Mouse (Mus musculus) forebrain, embryonic 11.5 days (tissue): ENCODE data around the gene Fgfr1op2. TPM values are rescaled to one million over a fixed set of nuclear protein-coding genes. Genes with fewer than 3 reads are reported as not detected.
A peak's percentile ranks its signal among the peaks of the same experiment; 100 is the strongest.

Experiments used
- ATAC-seq: fragments of 200-750 bp; cut with Nextera tagmentation; replicated peaks from 2 replicates; pipeline ENCODE4 v1.8.0; 2017; ENCODE audit warnings: moderate TSS enrichment; ENCODE audit not compliant: low FRiP score
- DNase-seq: peaks from one replicate; pipeline ENCODE4 v3.0.0-alpha.2; 2017; ENCODE audit warnings: low spot score
- H3K27ac ChIP-seq: fragments of 300-500 bp; sonication (generic); 2 replicates; pipeline ENCODE4 v1.5.1; 2014; ENCODE audit warnings: low read depth, low read length
- H3K27me3 ChIP-seq: fragments of 300-500 bp; sonication (generic); 2 replicates; pipeline ENCODE4 v1.6.1; 2014; ENCODE audit warnings: mild to moderate bottlenecking, low read length, mixed read lengths; ENCODE audit not compliant: control insufficient read depth, insufficient read depth
- H3K36me3 ChIP-seq: fragments of 300-500 bp; sonication (generic); 2 replicates; pipeline ENCODE4 v1.6.1; 2014; ENCODE audit warnings: mild to moderate bottlenecking, low read length, moderate library complexity, mixed read lengths; ENCODE audit not compliant: control insufficient read depth, insufficient read depth
- H3K4me1 ChIP-seq: fragments of 300-500 bp; sonication (generic); replicated peaks from 2 replicates; pipeline ENCODE4 v1.6.1; 2014; ENCODE audit warnings: low read length, mixed read lengths; ENCODE audit not compliant: control insufficient read depth, insufficient read depth
- H3K4me2 ChIP-seq: fragments of 300-500 bp; sonication (generic); 2 replicates; pipeline ENCODE4 v1.6.1; 2014; ENCODE audit warnings: low read depth, mild to moderate bottlenecking, low read length, moderate library complexity, mixed read lengths; ENCODE audit not compliant: severe bottlenecking
- H3K4me3 ChIP-seq: fragments of 300-500 bp; sonication (generic); 2 replicates; pipeline ENCODE4 v1.5.1; 2014; ENCODE audit warnings: low read depth, low read length
- H3K9ac ChIP-seq: fragments of 300-500 bp; sonication (generic); 2 replicates; pipeline ENCODE4 v1.6.1; 2014; ENCODE audit warnings: low read length
- H3K9me3 ChIP-seq: fragments of 300-500 bp; sonication (generic); 2 replicates; pipeline ENCODE4 v1.6.1; 2016; ENCODE audit warnings: low read length, mixed read lengths; ENCODE audit not compliant: control insufficient read depth
- WGBS: fragments of 180-500 bp; shearing (Covaris S2); extraction: QIAGEN DNeasy Blood & Tissue Kit; methylation state at CpG from one replicate; pipeline ENCODE4 v1.1.7; 2014; 5-methylcytosine and 5-hydroxymethylcytosine counted together
- polyA plus RNA-seq: library from polyadenylated mRNA; unstranded; fragments of >200 nt; fragmentation: Nextera tagmentation; extraction: Ambion mirVana; gene quantifications from 2 replicates; pipeline ENCODE4 v1.2.1, GENCODE M21; 2014

The Fgfr1op2 gene
- polyA plus RNA-seq, 1 experiment from 2014 or later = 85.6 TPM

- Histone ChIP-seq H3K27me3 (no peaks in the 10 kb centered on the region), H3K9me3 (no peaks in the 10 kb centered on the region), H3K27ac (no peak overlapping the region), H3K4me1 (peaks cover 2% of the 10 kb centered on the region; the same call in 1 of the 2 replicates), H3K4me3 (no peak overlapping the region), H3K36me3 (no peaks in the 10 kb centered on the region), H3K9ac (no peak overlapping the region), H3K4me2 (no peak overlapping the region)
- 87% methylated on average over 6 of the region's 6 CpGs for WGBS
- ATAC-seq = no peak
- DNase-seq = no peak
Observed at GRCm38 (mm10) chr6:146640991-146641390, 64.0 kb downstream of the Fgfr1op2 start.

GRCm38 (mm10) chr6:146641621-146642210 is 64.7 kb downstream of the Fgfr1op2 start:
- ATAC-seq (peak; percentile 10), DNase-seq (no peak)
- Histone ChIP-seq H3K4me3 (peak overlapping the region; percentile 71), H3K36me3 (no peaks in the 10 kb centered on the region), H3K4me1 (peaks cover 2% of the 10 kb centered on the region; the same call in 1 of the 2 replicates), H3K9ac (peak overlapping the region; percentile 2), H3K27ac (no peak overlapping the region), H3K27me3 (no peaks in the 10 kb centered on the region), H3K4me2 (peak overlapping the region; percentile 88), H3K9me3 (no peaks in the 10 kb centered on the region)
- WGBS = 69% methylated on average over 11 of the region's 11 CpGs

- DNase-seq (peak; percentile 100), ATAC-seq (peak; percentile 97)
- no peaks in the 10 kb centered on the region for H3K27me3 ChIP-seq
- no peaks in the 10 kb centered on the region for H3K9me3 ChIP-seq
- H3K4me3 ChIP-seq = peak within 1 kb of the TSS; percentile 71
- H3K4me2 ChIP-seq = peak within 1 kb of the TSS; percentile 88
- H3K9ac ChIP-seq = peak within 1 kb of the TSS; percentile 84
- peak within 1 kb of the TSS; percentile 47; the same call in 1 of the 2 replicates for H3K27ac ChIP-seq
- no peaks in the 10 kb centered on the region for H3K36me3 ChIP-seq
- peaks cover 2% of the 10 kb centered on the region; the same call in 1 of the 2 replicates for H3K4me1 ChIP-seq
- WGBS = 1% methylated on average over 57 of the region's 60 CpGs
Observed at GRCm38 (mm10) chr6:146642276-146643183, 65.5 kb downstream of the Fgfr1op2 start, which contains the start of the genes Med21 and Tm7sf3. Med21 (plus strand) TSS chr6:146642547. Tm7sf3 (minus strand) TSS chr6:146642824.

GRCm38 (mm10) chr6:146643184-146643570 is 66.2 kb downstream of the Fgfr1op2 start:
- no peaks in the 10 kb centered on the region for H3K36me3 ChIP-seq
- peak overlapping the region; percentile 71 for H3K4me3 ChIP-seq
- H3K4me2 ChIP-seq = peak overlapping the region; percentile 88
- WGBS = 47% methylated on average over 11 of the region's 11 CpGs
- no peaks in the 10 kb centered on the region for H3K9me3 ChIP-seq
- ATAC-seq (no peak), DNase-seq (no peak)
- peak overlapping the region; percentile 84 for H3K9ac ChIP-seq
- H3K4me1 ChIP-seq = peaks cover 2% of the 10 kb centered on the region; the same call in 1 of the 2 replicates
- H3K27ac ChIP-seq = no peak overlapping the region
- H3K27me3 ChIP-seq = no peaks in the 10 kb centered on the region

Other genes starting within 250 kb of the Fgfr1op2 start
- 3.0 and 5.3 TPM in 2 replicates for gene Itpr2, start 75.0 kb upstream of the Fgfr1op2 start, polyA plus RNA-seq
- 89.0 and 92.0 TPM in 2 replicates for gene Ints13, start 632 bp downstream of the Fgfr1op2 start, polyA plus RNA-seq
- gene Med21, start 65.3 kb downstream of the Fgfr1op2 start, polyA plus RNA-seq = 120 and 132 TPM in 2 replicates
- 25.4 and 26.5 TPM in 2 replicates for gene Tm7sf3, start 65.6 kb downstream of the Fgfr1op2 start, polyA plus RNA-seq
- gene Stk38l, start 147.8 kb downstream of the Fgfr1op2 start, polyA plus RNA-seq = 17.7 and 19.0 TPM in 2 replicates
- 0.86 and 1.3 TPM in 2 replicates for gene Arntl2, start 218.9 kb downstream of the Fgfr1op2 start, polyA plus RNA-seq